Mouse (Mus musculus): ENCODE data around the gene 4930452B06Rik.

Gene 4930452B06Rik

GRCm38 (mm10) chr14:8449299-8449698, 216.7 kb downstream of the 4930452B06Rik start:
- no peak for DNase-seq

- no peak for DNase-seq
Measured at GRCm38 (mm10) chr14:8447352-8447751, 218.7 kb downstream of the 4930452B06Rik start.

- DNase-seq, result no peak
Measured at GRCm38 (mm10) chr14:8444363-8444762, 221.7 kb downstream of the 4930452B06Rik start.

GRCm38 (mm10) chr14:8442691-8443090, 223.3 kb downstream of the 4930452B06Rik start:
- DNase-seq, result no peak

GRCm38 (mm10) chr14:8441623-8442022, 224.4 kb downstream of the 4930452B06Rik start:
- no peak for DNase-seq

GRCm38 (mm10) chr14:8430611-8431230, 235.3 kb downstream of the 4930452B06Rik start:
- peak; percentile 88 for DNase-seq

GRCm38 (mm10) chr14:8429767-8430166, 236.3 kb downstream of the 4930452B06Rik start:
- DNase-seq, result no peak

- no peak for DNase-seq
Measured at GRCm38 (mm10) chr14:8422833-8423232, 243.2 kb downstream of the 4930452B06Rik start.

GRCm38 (mm10) chr14:8421199-8421787, 244.7 kb downstream of the 4930452B06Rik start:
- no peak for DNase-seq

GRCm38 (mm10) chr14:8418610-8419009, 247.4 kb downstream of the 4930452B06Rik start:
- no peak for DNase-seq

- no peak for DNase-seq
Measured at GRCm38 (mm10) chr14:8405946-8406345, 260.1 kb downstream of the 4930452B06Rik start.

GRCm38 (mm10) chr14:8403310-8403709, 262.7 kb downstream of the 4930452B06Rik start:
- no peak for DNase-seq

- DNase-seq, result no peak
Measured at GRCm38 (mm10) chr14:8398507-8398906, 267.5 kb downstream of the 4930452B06Rik start.

GRCm38 (mm10) chr14:8395690-8396287, 270.3 kb downstream of the 4930452B06Rik start:
- DNase-seq, result no peak

- no peak for DNase-seq
Measured at GRCm38 (mm10) chr14:8392181-8392825, 273.7 kb downstream of the 4930452B06Rik start.

Data from kidney, adult 9 months (tissue).